Mouse (Mus musculus) limb, embryonic 11.5 days (tissue): Measurements from ENCODE around the gene Olfr376. TPM values are rescaled to one million over a fixed set of nuclear protein-coding genes. Genes with fewer than 3 reads are reported as not detected.

Experiments
- ATAC-seq: fragments of 200-750 bp; cut with Nextera tagmentation; 2 replicates; pipeline ENCODE4 v1.8.0; 2017; ENCODE audit warnings: low read depth; ENCODE audit not compliant: insufficient number of reproducible peaks, low FRiP score, low TSS enrichment
- DNase-seq: peaks from one replicate; pipeline ENCODE4 v3.0.0-alpha.2; 2015; ENCODE audit warnings: low spot score
- H3K27ac ChIP-seq: fragments of 300-500 bp; sonication (generic); replicated peaks from 2 replicates; pipeline ENCODE4 v1.5.1; 2014; ENCODE audit warnings: low read depth, mild to moderate bottlenecking, low read length
- H3K27me3 ChIP-seq: fragments of 300-500 bp; sonication (generic); 2 replicates; pipeline ENCODE4 v1.6.1; 2014; ENCODE audit warnings: mild to moderate bottlenecking, low read length, mixed read lengths; ENCODE audit not compliant: control insufficient read depth, insufficient read depth
- H3K36me3 ChIP-seq: fragments of 300-500 bp; sonication (generic); 2 replicates; pipeline ENCODE4 v1.6.1; 2014; ENCODE audit warnings: mild to moderate bottlenecking, low read length, moderate library complexity, mixed read lengths; ENCODE audit not compliant: control insufficient read depth, insufficient read depth
- H3K4me1 ChIP-seq: fragments of 300-500 bp; sonication (generic); 2 replicates; pipeline ENCODE4 v1.6.1; 2014; ENCODE audit warnings: low read length, mixed read lengths; ENCODE audit not compliant: control insufficient read depth, insufficient read depth
- H3K4me2 ChIP-seq: fragments of 300-500 bp; sonication (generic); 2 replicates; pipeline ENCODE4 v1.6.1; 2014; ENCODE audit warnings: low read depth, mild to moderate bottlenecking, moderate library complexity; ENCODE audit not compliant: severe bottlenecking
- H3K4me3 ChIP-seq: fragments of 300-500 bp; sonication (generic); 2 replicates; pipeline ENCODE4 v1.5.1; 2014; ENCODE audit warnings: low read depth, low read length
- H3K9ac ChIP-seq: fragments of 300-500 bp; sonication (generic); 2 replicates; pipeline ENCODE4 v1.6.1; 2014; ENCODE audit warnings: mild to moderate bottlenecking, low read length
- H3K9me3 ChIP-seq: fragments of 300-500 bp; sonication (generic); 2 replicates; pipeline ENCODE4 v1.6.1; 2016; ENCODE audit warnings: low read length; ENCODE audit not compliant: control insufficient read depth
- WGBS: fragments of 180-500 bp; shearing (Covaris S2); extraction: QIAGEN DNeasy Blood & Tissue Kit; methylation state at CpG from one replicate; pipeline ENCODE4 v1.1.7; 2014; 5-methylcytosine and 5-hydroxymethylcytosine counted together
- polyA plus RNA-seq: library from polyadenylated mRNA; unstranded; fragments of >200 nt; fragmentation: Nextera tagmentation; extraction: Ambion mirVana; gene quantifications from 2 replicates; pipeline ENCODE4 v1.2.1, GENCODE M21; 2014

Gene Olfr376
- not detected in 2 replicates for polyA plus RNA-seq

GRCm38 (mm10) chr11:73370946-73371345 is at the start of gene Olfr376:
Gene Olfr376, plus strand, starts transcription at chr11:73371246.
- Histone ChIP-seq H3K27me3 (no peaks in the 10 kb centered on the region), H3K27ac (no peak within 1 kb of the TSS), H3K4me1 (no peaks in the 10 kb centered on the region), H3K4me2 (no peak within 1 kb of the TSS), H3K9ac (no peak within 1 kb of the TSS), H3K4me3 (no peak within 1 kb of the TSS), H3K36me3 (no peaks in the 10 kb centered on the region), H3K9me3 (no peaks in the 10 kb centered on the region)
- ATAC-seq: no peak
- WGBS: 83% methylated on average over 2 of the region's 2 CpGs
- no peak for DNase-seq

- H3K4me1 ChIP-seq: no peaks in the 10 kb centered on the region
- H3K9ac ChIP-seq: no peak overlapping the region
- no peak overlapping the region for H3K4me3 ChIP-seq
- ATAC-seq (no peak), DNase-seq (no peak)
- H3K27me3 ChIP-seq: no peaks in the 10 kb centered on the region
- 72% methylated on average over 9 of the region's 9 CpGs for WGBS
- H3K36me3 ChIP-seq: no peaks in the 10 kb centered on the region
- H3K9me3 ChIP-seq: no peaks in the 10 kb centered on the region
- H3K27ac ChIP-seq: no peak overlapping the region
- no peak overlapping the region for H3K4me2 ChIP-seq
Observed at GRCm38 (mm10) chr11:73323906-73324830, 46.9 kb upstream of the Olfr376 start.

- H3K9ac ChIP-seq: no peak overlapping the region
- H3K9me3 ChIP-seq: no peaks in the 10 kb centered on the region
- no peak overlapping the region for H3K4me2 ChIP-seq
- no peaks in the 10 kb centered on the region for H3K36me3 ChIP-seq
- no peak overlapping the region for H3K4me3 ChIP-seq
- H3K27ac ChIP-seq: no peak overlapping the region
- DNase-seq (peak; percentile 22), ATAC-seq (no peak)
- 35% methylated on average over 12 of the region's 12 CpGs for WGBS
- no peaks in the 10 kb centered on the region for H3K4me1 ChIP-seq
- no peaks in the 10 kb centered on the region for H3K27me3 ChIP-seq
Observed at GRCm38 (mm10) chr11:73326485-73326886, 44.6 kb upstream of the Olfr376 start.

GRCm38 (mm10) chr11:73327361-73327760 is 43.7 kb upstream of the Olfr376 start:
- WGBS: 83% methylated on average over 4 of the region's 4 CpGs
- Histone ChIP-seq H3K9ac (no peak overlapping the region), H3K36me3 (no peaks in the 10 kb centered on the region), H3K9me3 (no peaks in the 10 kb centered on the region), H3K4me3 (no peak overlapping the region), H3K27ac (no peak overlapping the region), H3K4me2 (no peak overlapping the region), H3K4me1 (no peaks in the 10 kb centered on the region), H3K27me3 (no peaks in the 10 kb centered on the region)
- no peak for DNase-seq
- no peak for ATAC-seq

GRCm38 (mm10) chr11:73329442-73329841 is 41.6 kb upstream of the Olfr376 start, which contains the start of the genes Aspa, Gm49340 and Spata22:
Gene Aspa, minus strand, starts transcription at chr11:73329596.
Gene Gm49340, plus strand, starts transcription at chr11:73329741.
Gene Spata22, plus strand, starts transcription at chr11:73329741.
- no peaks in the 10 kb centered on the region for H3K9me3 ChIP-seq
- H3K27me3 ChIP-seq: no peaks in the 10 kb centered on the region
- no peak within 1 kb of the TSS for H3K9ac ChIP-seq
- H3K4me3 ChIP-seq: no peak within 1 kb of the TSS
- H3K36me3 ChIP-seq: no peaks in the 10 kb centered on the region
- no peak within 1 kb of the TSS for H3K27ac ChIP-seq
- WGBS: 80% methylated on average over 27 of the region's 27 CpGs
- no peaks in the 10 kb centered on the region for H3K4me1 ChIP-seq
- no peak within 1 kb of the TSS; the same call in 1 of the 2 replicates for H3K4me2 ChIP-seq
- ATAC-seq (no peak), DNase-seq (no peak)

GRCm38 (mm10) chr11:73333357-73333756 is 37.7 kb upstream of the Olfr376 start:
- WGBS: 81% methylated on average over 2 of the region's 2 CpGs
- Histone ChIP-seq H3K27ac (no peak overlapping the region), H3K9me3 (no peaks in the 10 kb centered on the region), H3K36me3 (no peaks in the 10 kb centered on the region), H3K4me2 (no peak overlapping the region), H3K4me1 (no peaks in the 10 kb centered on the region), H3K9ac (no peak overlapping the region), H3K27me3 (no peaks in the 10 kb centered on the region), H3K4me3 (no peak overlapping the region)
- ATAC-seq (no peak), DNase-seq (no peak)

GRCm38 (mm10) chr11:73336919-73337318 is 34.1 kb upstream of the Olfr376 start:
- Histone ChIP-seq H3K9me3 (no peaks in the 10 kb centered on the region), H3K4me2 (no peak overlapping the region), H3K4me1 (no peaks in the 10 kb centered on the region), H3K36me3 (no peaks in the 10 kb centered on the region), H3K27me3 (no peaks in the 10 kb centered on the region), H3K9ac (no peak overlapping the region), H3K4me3 (no peak overlapping the region), H3K27ac (no peak overlapping the region)
- DNase-seq: no peak
- ATAC-seq: no peak
- WGBS: 78% methylated on average over 4 of the region's 4 CpGs

- no peak within 1 kb of the TSS for H3K27ac ChIP-seq
- no peaks in the 10 kb centered on the region for H3K27me3 ChIP-seq
- no peak within 1 kb of the TSS for H3K4me2 ChIP-seq
- DNase-seq (no peak), ATAC-seq (no peak)
- no peak within 1 kb of the TSS for H3K4me3 ChIP-seq
- no peak within 1 kb of the TSS for H3K9ac ChIP-seq
- 54% methylated on average over 3 of the region's 3 CpGs for WGBS
- no peaks in the 10 kb centered on the region for H3K4me1 ChIP-seq
- no peaks in the 10 kb centered on the region for H3K36me3 ChIP-seq
- H3K9me3 ChIP-seq: no peaks in the 10 kb centered on the region
Observed at GRCm38 (mm10) chr11:73350483-73350882, 20.6 kb upstream of the Olfr376 start, which contains the start of gene Olfr20. Gene Olfr20, plus strand, starts transcription at chr11:73350783.
